Mouse (Mus musculus) liver, embryonic 14.5 days (tissue): ENCODE results near the gene Eif3k.

Source experiments
- CTCF ChIP-seq: IDR thresholded peaks from 2 replicates; pipeline ENCODE4 v1.5.1; 2016; ENCODE audit warnings: antibody characterized with exemption, low read depth, control low read depth
- EP300 ChIP-seq: IDR thresholded peaks from 2 replicates; pipeline ENCODE4 v1.6.1; 2016; ENCODE audit warnings: antibody characterized with exemption, low read depth

DNA sequence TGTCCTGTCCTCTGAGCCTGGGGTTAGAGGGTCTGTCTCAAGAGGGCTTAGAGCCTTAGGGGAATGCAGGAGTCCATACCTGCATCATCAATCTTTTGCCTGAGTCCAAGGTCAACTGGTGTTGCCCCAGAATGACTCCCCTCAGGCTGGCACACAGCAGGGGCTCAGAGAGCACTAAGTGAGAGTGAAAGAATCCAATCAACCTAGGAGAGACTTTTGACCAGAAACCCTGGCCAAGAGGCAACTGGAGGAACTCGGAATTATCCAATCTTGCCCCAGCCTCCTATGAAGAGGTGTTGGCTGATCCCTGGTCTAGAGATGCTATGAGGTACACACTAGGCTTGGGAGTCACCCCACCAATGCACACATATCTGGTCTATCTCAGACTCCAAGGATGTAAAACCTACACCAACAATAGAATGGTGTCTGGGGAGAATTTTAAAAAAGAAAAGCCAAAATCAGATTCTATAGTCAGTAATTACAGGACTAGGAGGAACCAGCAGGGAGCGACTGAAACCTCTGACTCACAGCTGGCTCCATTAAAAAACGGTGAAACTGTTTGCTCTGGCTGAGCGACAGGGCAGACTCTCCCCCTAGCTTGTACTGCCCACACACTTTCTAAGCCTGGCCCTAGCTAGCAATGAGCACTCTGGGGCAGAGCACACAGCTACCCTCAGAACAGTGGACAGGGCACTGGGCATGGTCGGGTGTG is 51.2 kb downstream of the Eif3k start:
- no peak for TF ChIP-seq EP300
- TF ChIP-seq CTCF: no peak
